Mouse (Mus musculus): ENCODE results near the gene Skint1. TPM values are rescaled to one million over a fixed set of nuclear protein-coding genes. Genes with fewer than 3 reads are reported as not detected.

Skint1 gene
- polyA plus RNA-seq (2012; rRNA removed): not detected in 2 replicates

DNA sequence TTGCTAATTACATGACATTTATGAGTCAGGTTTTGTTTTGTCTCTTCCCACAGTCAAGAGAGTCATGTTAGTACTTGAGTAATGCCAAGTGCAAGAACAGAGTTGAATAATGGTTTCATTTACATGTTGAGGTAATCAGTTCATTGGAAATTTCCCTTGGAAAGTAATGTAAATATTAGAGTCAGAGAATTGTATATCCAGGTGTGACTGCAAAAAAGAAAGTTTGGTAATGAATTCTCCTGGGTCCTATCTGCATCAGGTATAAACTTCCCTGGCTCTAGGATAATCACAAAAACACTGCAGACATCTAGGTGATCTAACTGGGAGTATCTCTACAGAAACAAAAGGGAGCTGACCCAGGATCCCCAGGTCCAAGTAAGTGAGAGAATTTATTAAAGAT lies at the start of gene Skint1:
TSS of gene Skint1 (plus strand) at position 301 of the 400 bp plus-strand sequence.

DNA sequence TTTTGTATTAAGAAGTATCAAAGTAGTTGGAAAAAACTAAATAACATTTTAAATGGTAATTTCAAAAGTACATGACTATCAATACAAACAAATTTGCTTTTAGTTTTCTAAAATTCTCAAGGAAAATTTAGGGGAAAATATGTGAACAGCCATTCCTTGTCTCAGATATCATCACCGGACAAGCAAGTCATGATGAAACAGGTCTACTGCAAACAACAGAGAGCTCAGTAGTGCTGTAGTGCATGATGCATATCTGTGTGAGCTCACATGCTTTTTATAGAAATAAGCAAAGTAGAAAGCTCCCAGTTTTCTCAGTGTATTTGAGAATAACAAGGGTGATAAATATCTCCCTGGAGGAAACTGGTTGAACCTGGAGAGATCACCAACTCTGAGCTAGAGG lies 33.4 kb upstream of the Skint1 start, which contains the start of gene Skint7:
TSS of gene Skint7 (plus strand) at position 301 of the 400 bp plus-strand sequence.

DNA sequence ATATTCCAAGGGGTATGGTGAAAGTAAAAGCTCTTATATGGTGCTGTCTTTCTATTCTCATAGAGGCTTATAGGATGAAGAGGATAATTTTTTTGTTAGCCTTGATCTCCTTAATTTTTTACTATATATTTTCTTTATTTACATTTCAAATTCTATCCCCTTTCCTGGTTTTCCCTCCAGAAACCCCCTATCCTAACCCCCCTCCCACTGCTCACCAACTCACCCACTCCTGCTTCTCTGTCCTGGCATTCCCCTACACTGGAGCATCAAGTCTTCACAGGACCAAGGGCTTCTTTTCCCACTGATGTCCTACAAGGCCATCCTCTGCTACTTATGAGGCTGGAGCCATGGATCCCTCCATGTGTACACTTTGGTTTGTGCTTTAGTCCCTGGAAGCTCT lies 65.6 kb downstream of the Skint1 start, which contains the start of gene Skint4:
TSS of gene Skint4 (plus strand) at position 301 of the 400 bp plus-strand sequence.

Other genes starting within 250 kb of the Skint1 start
- 0.06 and 0.17 TPM in 2 replicates for gene Slc5a9, start 103.4 kb upstream of the Skint1 start, polyA plus RNA-seq (2012; rRNA removed)
- gene Skint8, start 86.9 kb upstream of the Skint1 start, polyA plus RNA-seq (2012; rRNA removed): not detected in 2 replicates
- gene Skint7, start 33.3 kb upstream of the Skint1 start, polyA plus RNA-seq (2012; rRNA removed): not detected in 2 replicates
- gene Skint4, start 65.7 kb downstream of the Skint1 start, polyA plus RNA-seq (2012; rRNA removed): not detected in 2 replicates
- gene Skint3, start 226.0 kb downstream of the Skint1 start, polyA plus RNA-seq (2012; rRNA removed): not detected in 2 replicates

Measured in central nervous system, embryonic 11.5 days (tissue).